Mouse (Mus musculus): Measurements from ENCODE around the gene Ticrr. TPM values are rescaled to one million over a fixed set of nuclear protein-coding genes. Genes with fewer than 3 reads are reported as not detected.

Gene Ticrr
- polyA plus RNA-seq, 1 experiment, result 2.2 TPM

DNA sequence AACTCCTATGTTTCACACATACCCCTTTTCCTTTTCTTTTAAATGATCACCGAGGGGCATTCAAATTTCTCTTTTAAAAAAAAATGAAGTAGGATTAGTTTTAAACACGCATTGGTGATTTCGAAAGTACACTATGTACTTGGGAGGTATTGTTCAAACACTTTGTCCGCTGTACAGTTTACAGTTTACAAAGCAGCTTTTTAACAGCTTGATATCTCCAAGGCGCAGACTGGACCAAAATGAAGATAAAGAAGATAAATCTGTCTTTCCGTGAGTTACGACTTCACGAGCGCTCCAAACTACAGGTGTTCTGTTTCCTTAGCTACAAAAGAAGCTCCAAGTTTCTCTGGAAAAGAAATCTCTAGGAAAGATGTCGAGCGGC, 82.3 kb downstream of the Ticrr start:
- WGBS, result 3% methylated on average over 11 of the region's 11 CpGs
- no peak for DNase-seq (ENCODE audit: low read depth, low spot score)

GRCm38 (mm10) chr7:79742659-79743536, 82.9 kb downstream of the Ticrr start, which contains the start of the genes Pex11a and Wdr93:
Gene Pex11a (minus strand): TSS chr7:79743131.
Gene Wdr93 (plus strand): TSS chr7:79743163.
- peak; percentile 80 for DNase-seq (ENCODE audit: low read depth, low spot score)
- 4% methylated on average over 46 of the region's 46 CpGs for WGBS

DNA sequence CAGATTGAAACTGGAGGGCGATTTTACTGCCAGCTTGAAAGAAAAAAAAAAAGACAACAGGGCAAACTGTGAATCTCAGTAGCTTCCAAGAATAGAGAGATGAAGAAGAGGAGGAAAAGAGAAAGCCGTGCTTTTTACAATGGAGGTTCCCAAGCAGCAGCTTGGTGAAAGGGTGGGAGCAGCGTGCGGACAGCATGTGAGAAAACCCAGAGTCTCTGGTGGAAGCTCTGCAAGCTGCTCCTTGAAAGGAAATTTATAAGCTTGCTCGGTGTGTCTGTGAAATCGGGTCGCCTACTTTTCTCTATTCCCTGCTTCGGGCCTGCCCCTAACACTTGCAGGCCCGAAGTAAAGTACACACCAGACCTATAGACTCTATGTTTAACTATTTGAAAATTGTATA, 84.1 kb downstream of the Ticrr start:
- WGBS, result 91% methylated on average over 9 of the region's 9 CpGs

GRCm38 (mm10) chr7:79744585-79744984, 84.6 kb downstream of the Ticrr start:
- DNase-seq (ENCODE audit: low read depth, low spot score), result no peak
- 80% methylated on average over 5 of the region's 5 CpGs for WGBS

More for the DNA sequence above, 84.1 kb downstream of the Ticrr start:
- DNase-seq (ENCODE audit: low read depth, low spot score), result no peak

- 73% methylated on average over 6 of the region's 6 CpGs for WGBS
- no peak for DNase-seq (ENCODE audit: low read depth, low spot score)
Observed at GRCm38 (mm10) chr7:79747659-79748058, 87.7 kb downstream of the Ticrr start.

Other genes with a start within 250 kb of the Ticrr start
- 33.1 and 39.0 TPM in 2 replicates for gene Polg, start 193.8 kb upstream of the Ticrr start, polyA plus RNA-seq (2012; rRNA removed)
- 0.06 and 0.07 TPM in 2 replicates for gene Rhcg, start 42.5 kb upstream of the Ticrr start, polyA plus RNA-seq (2012; rRNA removed)
- gene Kif7, start 55.5 kb downstream of the Ticrr start, polyA plus RNA-seq (2012; rRNA removed), result 0.40 and 0.63 TPM in 2 replicates
- gene Plin1, start 72.7 kb downstream of the Ticrr start, polyA plus RNA-seq (2012; rRNA removed), result 14.5 and 16.5 TPM in 2 replicates
- 18.9 and 27.5 TPM in 2 replicates for gene Pex11a, start 82.9 kb downstream of the Ticrr start, polyA plus RNA-seq (2012; rRNA removed)
- 0.05 and 0.10 TPM in 2 replicates for gene Wdr93, start 83.0 kb downstream of the Ticrr start, polyA plus RNA-seq (2012; rRNA removed)
- 0.69 and 0.85 TPM in 2 replicates for gene Mesp1, start 133.6 kb downstream of the Ticrr start, polyA plus RNA-seq (2012; rRNA removed)
- gene Mesp2, start 150.5 kb downstream of the Ticrr start, polyA plus RNA-seq (2012; rRNA removed), result 0.35 and 0.64 TPM in 2 replicates
- 4,692 and 5,417 TPM in 2 replicates for gene Anpep, start 200.9 kb downstream of the Ticrr start, polyA plus RNA-seq (2012; rRNA removed)

Data from large intestine, adult 2 months (tissue).